Comparison of ENCODE assay signal across 9 mouse cellular contexts in the genomic region with DNA sequence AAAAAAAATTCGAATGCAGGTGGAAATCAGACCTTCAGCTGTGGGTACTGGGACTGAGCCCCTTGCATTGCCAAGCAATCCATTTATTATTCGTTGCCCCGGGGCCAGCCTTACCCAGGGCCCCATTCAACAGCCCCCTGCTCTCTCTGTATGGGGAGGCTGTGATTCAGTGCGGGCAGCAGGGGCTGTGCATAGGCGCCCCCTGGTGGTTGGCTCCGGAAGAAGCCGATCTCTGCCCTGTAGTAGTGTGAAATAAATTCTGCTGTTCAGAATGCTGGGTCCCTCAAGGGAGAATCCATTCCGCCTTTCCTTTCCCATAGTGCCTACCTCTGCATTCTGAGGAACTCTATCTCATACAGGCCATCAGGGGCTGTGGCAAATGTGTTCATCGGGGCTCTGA. TPM values are rescaled to one million over a fixed set of nuclear protein-coding genes. Genes with fewer than 3 reads are reported as not detected.
DNase-seq lines count a peak whose midpoint lies in the region; ATAC-seq lines count a peak whose summit lies in the region.
"Had no signal": no experiment of that assay in that cellular context is flagged by ENCODE, and none has a peak within 500 bp of the region (broad histone marks: within the 10 kb centered on the region; RNA-seq: fewer than 3 reads in every experiment).

No protein-coding gene starts in this region.

- H3K4me1 ChIP-seq in liver, embryonic 12.5 days, result no peaks in the 10 kb centered on the region

- no peaks in the 10 kb centered on the region for H3K36me3 ChIP-seq in liver, embryonic 12.5 days

- H3K9ac ChIP-seq in liver, embryonic 12.5 days, result no peak overlapping the region

- no peaks in the 10 kb centered on the region for H3K9me3 ChIP-seq in liver, embryonic 12.5 days (replicated peaks)

- no peak overlapping the region for H3K4me3 ChIP-seq in liver, embryonic 12.5 days
- H3K4me3 ChIP-seq: erythroblast, embryonic 14.5 days had no signal

- H3K27ac ChIP-seq in liver, embryonic 12.5 days, result no peak overlapping the region

- peak; percentile 55; the same call in 1 of the 2 replicates for ATAC-seq in liver, embryonic 12.5 days

- 8% methylated on average over 9 of the region's 9 CpGs for WGBS in liver, embryonic 12.5 days (ENCODE audit: insufficient replicate concordance)

- no peak overlapping the region for H3K4me2 ChIP-seq in liver, embryonic 12.5 days

- DNase-seq in CD4-positive helper T cell, adult 2 months (ENCODE audit: low read depth, low spot score), result peak; percentile 84
- peak; percentile 91 for DNase-seq in adrenal gland, postnatal 10 days
- DNase-seq in embryo, embryonic 9.5 days (ENCODE audit: extremely low spot score), result peak; percentile 69
- peak; percentile 58 for DNase-seq in heart, adult 8-10 months (ENCODE audit: low spot score)
- peak; percentile 91 for DNase-seq in kidney, postnatal 10 days
- peak; percentile 79 for DNase-seq in ovary, postnatal 14 days (ENCODE audit: low spot score)
- DNase-seq in thymus, postnatal 10 days (ENCODE audit: low spot score in 2 of 2), result peak; percentile 79 to 93

- H3K27me3 ChIP-seq in liver, embryonic 12.5 days (replicated peaks), result peaks cover 10% of the 10 kb centered on the region; the same call in 1 of the 2 replicates

RNA-seq across cellular contexts. Expression of gene Tcf7, which starts 14.5 kb away (rescaled TPM):
- total RNA-seq in adrenal gland, postnatal 10 days (2021), result 10 to 100 TPM; 41.7 to 42.2 TPM
- total RNA-seq in heart, adult 8-10 months (2022), result 1 to 10 TPM in 1 of 4 experiments, under 1 TPM in 3; 0.44 to 1.0 (median 0.83) TPM
- 3.8 and 4.4 TPM in 2 replicates for polyA plus RNA-seq in liver, embryonic 12.5 days (2016; fragmentation: Nextera tagmentation; extraction: Ambion mirVana)

Comparison
In these comparisons a context has a peak if more than half of its experiments do, and no peak if none do; other contexts are left out.
1. RNA of gene Tcf7, which starts 14.5 kb away (total RNA-seq): 41.7 to 42.2 TPM in adrenal gland, postnatal 10 days; 0.44 to 1.0 TPM in heart, adult 8-10 months; every median in the first group is over 10 times any median in the second.
2. Peak in every context shown above with its lines, with median percentiles within 50 percentile points of each other: DNase-seq.